Mouse (Mus musculus) right cerebral cortex, postnatal 36 days (tissue): ENCODE data around the gene Fam160a2.
"Not testable (repeated sequence)": the region's sequence is repeated elsewhere in the genome, so short reads cannot be mapped to it uniquely, and the experiment has no call there.

Source experiments
- DNase-seq, 2 experiments: peaks; one replicate each; pipeline ENCODE4 v3.0.0; 2022; ENCODE audit warnings: low spot score in 2 of 2, mixed read lengths in 1 of 2

Fam160a2 gene

DNA sequence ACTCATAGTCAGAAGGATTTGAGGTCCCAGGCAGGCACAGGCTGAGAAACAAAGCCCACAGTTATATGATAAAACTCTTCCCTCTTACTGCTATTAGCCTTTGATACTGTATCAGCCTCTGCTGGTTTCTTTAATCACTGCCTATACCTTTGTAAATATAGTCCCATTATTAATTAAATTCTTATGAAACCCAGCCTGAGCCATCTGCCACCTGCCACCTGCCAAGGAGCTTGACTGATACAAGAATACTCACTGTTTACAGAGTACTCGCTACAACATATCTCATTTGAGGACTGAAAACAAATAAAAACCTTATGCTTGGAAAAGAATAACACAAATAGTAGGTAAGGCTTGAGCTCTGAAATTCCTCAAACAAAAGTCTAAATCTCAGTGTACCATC is 5.2 kb downstream of the Fam160a2 start:
- DNase-seq = no peak

DNA sequence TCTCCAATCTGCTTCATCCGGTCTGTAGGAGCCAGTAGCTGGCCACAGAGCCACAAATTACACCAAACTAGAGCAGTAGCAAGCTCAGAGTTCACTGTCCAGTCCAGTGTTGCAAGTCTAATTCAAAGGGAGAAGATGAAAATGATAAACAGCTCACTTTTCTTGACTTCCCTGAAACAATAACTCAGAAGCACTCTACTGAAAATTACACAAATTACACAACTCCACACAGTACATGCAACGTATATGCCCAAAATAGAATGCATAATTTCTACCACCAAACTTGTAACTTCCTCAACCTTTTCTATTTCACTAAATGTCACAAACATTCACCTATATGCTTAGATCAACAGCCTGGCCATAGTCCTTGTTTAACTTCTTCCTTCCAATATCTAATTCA is 9.6 kb downstream of the Fam160a2 start:
- no peak for DNase-seq

DNA sequence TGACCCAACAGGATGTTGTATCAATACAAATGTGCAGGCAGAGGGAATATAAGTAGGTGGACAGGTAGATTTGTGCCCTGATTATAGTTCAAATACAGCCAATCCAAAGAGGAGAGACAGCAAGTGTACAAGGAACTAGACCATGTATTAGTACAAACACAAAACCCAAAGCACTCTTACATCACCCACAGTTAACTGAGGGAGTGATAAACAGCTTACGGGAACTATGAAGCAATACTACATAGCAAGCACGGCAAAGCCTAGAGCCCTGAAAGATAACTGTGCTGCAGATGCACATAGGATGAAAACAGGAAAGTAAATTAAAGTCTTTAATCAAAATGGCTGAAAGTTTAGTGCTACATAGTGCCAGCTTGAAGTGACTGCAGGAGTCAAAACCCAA is 12.2 kb downstream of the Fam160a2 start:
- DNase-seq = no peak

DNA sequence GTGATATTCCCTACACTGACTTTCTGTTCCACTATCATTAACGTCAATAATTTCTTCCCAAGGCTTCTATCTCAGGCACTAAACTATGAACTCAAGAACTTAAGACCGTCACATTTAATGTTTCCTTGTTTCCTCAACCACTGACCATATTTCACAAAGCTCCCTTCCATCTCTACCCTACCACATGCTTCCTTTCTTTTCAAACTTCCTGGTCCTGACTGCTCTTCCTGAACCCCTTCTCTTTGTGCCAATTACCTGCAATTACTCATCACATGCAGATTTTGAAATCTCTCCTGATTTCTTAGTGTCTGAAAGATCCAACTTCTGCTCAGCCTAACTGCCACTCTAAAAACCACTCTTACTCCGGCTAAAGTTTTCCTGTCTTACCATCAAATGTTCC is 19.5 kb downstream of the Fam160a2 start:
- DNase-seq = no peak

DNA sequence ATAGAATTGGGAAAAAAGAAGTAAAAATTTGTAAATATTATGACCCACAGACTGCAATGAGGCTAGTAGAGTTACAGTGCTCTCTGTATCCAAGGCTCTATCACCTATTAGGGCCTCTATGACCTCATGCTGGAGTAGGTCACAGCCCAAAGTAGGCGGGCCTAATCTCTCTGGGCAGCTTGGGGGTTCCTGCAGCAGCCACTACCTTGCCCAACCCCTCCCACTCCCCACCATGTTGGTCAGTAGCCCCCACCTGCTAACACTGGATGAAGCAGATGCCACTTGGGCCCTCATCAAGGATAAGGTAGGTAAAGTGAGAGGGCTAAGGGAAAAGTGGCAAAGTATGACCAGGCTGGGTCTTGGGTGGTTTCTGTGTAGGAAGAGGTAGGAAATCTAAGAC is 25.0 kb downstream of the Fam160a2 start, which contains the start of gene Gm5901:
Gm5901 (plus strand) TSS at position 173 of the 400 bp plus-strand sequence.
- no peak for DNase-seq

DNA sequence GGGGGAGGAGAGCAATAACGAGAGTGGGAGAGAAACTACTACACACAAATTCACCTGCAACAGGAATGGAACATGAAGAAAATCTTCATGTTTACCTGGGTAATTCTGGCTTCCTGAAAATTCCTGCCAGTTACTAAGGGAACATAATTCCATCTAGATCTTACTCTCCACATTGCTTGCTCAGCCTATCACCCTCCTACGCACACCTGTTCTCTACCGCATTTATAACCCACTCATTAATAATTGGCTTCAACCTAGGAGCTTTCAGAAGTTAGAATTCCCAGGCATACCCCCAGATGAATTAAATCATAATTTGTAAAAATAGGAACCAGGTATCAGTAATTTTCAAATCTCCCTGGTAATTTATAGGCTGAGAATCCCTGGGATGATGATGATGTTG is 25.9 kb downstream of the Fam160a2 start:
- DNase-seq = no peak

DNA sequence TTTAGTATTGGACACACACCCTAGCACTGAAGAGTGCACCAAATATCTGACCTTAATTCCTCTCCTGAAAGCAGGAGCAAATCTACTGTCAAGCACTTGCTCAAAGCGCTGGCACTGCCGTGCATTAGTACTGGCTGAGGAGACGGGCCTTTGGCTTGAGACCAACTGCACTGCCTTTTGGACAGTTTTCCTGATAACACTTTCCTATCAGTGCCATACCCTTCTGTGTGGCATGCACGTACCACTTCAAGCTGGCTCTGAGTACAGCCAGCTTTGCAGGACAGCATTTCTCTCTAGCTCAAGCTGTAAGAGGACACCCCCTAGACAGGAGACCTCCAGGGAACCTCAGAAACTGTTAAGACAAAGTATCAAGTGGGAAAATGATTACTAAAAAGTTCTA is 26.3 kb downstream of the Fam160a2 start:
- DNase-seq = no peak

DNA sequence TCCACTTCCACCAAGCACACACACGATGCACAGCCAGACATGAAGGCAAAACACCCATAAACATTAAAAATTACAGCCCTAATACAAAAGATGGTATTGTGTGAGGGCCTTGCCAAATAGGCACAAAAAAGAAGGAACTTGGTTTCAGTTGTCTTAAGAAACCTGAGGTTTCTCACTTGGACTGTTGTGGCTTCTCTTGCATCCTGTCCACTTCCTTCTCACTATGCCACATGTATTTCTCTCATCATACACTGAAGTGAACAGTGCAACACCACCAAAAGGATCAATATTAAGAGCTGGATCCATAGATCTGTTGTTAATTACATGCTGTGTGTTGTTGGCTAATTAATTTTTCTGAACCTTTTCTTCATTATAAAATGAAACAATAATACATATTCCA is 26.9 kb downstream of the Fam160a2 start:
- DNase-seq = no peak

DNA sequence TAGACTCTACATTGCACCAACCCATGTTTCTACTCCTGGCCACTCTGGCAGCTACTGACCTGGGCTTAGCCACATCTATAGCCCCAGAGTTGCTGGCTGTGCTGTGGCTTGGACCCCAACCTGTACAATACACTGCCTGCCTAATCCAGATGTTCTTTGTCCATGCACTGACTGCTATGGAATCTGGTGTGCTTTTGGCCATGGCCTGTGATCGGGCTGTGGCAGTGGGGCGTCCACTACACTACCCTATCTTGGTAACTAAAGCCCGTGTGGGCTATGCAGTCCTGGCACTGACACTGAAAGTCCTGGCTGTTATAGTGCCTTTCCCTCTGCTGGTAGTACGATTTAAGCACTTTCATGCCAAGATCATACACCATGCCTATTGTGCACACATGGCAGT is 31.3 kb downstream of the Fam160a2 start:
- DNase-seq = no peak

DNA sequence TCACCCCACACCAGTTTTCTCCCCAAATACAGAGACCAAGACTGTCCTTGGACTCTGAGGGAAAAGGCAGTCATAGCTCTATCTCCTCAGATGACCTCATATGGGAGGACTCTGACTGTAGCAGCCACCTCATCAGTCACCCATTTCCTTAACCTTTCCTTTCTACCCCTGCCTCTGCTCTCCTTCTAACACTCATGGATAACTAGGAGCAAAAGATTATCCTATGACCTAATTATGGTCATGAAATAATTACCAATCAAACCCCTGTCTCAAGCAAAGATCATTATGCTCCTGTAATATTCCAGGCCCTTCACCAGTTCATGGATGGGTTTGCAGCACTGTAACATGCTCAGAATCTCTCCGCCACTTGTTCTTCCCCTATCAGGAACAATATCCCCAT is 31.9 kb downstream of the Fam160a2 start, which contains the start of gene Olfr692:
Olfr692 (plus strand) TSS at position 301 of the 400 bp plus-strand sequence.
- no peak for DNase-seq

DNA sequence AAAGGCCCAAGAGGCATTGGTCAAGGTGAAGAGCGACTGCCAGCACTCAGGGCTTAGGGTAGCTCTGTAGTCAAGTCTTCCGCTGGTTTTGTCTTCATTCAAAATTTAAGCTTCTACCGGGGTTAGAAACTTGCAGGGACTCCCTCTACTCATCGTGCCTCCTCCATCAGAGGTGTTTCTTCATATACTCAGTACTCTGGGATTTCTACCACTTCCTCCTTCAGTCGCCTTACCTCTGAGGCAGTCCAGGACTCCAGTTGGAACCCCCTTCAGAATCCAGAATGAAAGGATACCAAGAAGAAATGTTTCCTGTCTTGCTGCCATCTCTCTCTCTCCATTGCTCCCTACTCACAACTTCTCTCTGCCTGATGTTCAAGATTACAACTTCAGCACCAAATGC is 32.6 kb downstream of the Fam160a2 start:
- DNase-seq = no peak

DNA sequence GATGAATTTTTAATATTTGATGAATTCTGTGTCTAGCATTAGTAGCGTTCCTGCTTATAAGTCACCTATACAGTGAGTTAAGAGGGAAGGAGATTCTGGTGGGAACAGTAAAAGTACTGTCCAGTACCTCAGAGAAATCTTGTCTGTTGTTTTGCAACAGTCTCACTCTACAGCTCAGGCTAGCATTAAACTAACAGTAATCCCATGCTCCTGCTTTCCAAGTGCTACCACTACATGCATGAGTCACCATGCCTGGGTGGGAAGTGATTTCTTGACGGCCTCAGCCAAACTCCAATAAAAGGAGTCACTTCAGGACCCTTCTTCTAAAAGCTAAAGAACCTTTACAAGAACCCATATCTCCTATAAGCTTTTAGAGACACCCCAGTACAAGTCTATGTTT is 38.1 kb downstream of the Fam160a2 start:
- no peak for DNase-seq

DNA sequence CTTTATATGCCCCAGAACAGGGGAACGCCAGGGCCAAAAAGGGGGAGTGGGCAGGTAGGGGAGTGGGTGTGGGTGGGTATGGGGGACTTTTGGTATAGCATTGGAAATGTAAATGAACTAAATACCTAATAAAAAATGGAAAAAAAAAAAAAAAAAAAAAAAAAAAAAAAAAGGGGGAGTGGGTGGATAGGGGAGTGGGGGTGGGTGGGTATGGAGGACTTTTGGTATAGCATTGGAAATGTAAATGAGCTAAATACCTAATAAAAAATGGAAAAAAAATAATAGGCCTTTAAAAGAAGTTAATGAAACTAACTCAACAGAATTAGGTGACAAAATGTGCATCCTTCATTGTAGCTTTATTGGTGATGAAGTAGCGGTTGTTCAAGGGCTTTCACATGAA is 43.4 kb downstream of the Fam160a2 start:
- not testable (repeated sequence) for DNase-seq

DNA sequence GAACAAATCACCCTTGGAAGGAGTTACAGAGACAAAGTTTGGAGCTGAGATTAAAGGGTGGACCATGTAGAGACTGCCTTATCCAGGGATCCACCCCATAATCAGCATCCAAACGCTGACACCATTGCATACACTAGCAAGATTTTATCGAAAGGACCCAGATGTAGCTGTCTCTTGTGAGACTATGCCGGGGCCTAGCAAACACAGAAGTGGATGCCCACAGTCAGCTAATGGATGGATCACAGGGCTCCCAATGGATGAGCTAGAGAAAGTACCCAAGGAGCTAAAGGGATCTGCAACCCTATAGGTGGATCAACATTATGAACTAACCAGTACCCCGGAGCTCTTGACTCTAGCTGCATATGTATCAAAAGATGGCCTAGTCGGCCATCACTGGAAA is 43.8 kb downstream of the Fam160a2 start:
- not testable (repeated sequence) for DNase-seq

DNA sequence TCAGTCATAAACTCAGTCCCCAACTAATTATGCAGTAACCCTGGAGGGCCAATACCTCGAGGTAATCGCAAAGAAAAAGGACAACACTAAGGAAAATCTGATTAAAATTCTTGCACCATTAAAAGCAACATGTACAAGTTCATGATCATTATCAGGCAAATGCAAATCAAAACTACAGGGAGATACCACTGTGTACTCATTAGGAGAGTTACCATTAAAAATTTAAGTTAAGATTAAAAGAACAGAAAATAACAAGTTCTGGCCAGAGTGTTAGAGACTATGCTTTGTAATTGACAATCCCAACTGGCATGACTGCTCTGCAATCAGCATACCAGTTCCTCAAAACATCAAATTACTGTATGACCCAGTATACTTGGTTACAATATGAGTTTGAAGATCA is 57.1 kb downstream of the Fam160a2 start:
- no peak for DNase-seq

DNA sequence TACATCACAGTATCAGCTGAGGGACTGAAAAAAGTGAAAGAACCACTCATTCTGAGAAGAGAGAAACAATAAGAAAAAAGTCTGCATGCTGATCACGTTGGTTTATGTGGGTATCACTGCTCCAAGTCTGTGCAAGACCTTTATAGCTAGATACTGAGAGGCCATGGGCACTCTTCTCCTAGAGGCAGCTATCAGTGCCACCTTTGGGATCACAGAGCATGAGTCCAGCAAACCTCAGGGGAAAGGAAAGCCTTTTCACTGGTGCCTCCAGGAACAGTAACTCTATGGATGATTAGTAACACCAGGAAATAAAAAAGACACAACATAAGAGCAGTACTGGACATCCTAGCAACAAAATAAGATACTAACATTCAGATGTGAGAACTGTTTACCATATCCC is 57.7 kb downstream of the Fam160a2 start, which contains the start of gene Olfr691:
Olfr691 (minus strand) TSS at position 101 of the 400 bp plus-strand sequence.
- no peak for DNase-seq

DNA sequence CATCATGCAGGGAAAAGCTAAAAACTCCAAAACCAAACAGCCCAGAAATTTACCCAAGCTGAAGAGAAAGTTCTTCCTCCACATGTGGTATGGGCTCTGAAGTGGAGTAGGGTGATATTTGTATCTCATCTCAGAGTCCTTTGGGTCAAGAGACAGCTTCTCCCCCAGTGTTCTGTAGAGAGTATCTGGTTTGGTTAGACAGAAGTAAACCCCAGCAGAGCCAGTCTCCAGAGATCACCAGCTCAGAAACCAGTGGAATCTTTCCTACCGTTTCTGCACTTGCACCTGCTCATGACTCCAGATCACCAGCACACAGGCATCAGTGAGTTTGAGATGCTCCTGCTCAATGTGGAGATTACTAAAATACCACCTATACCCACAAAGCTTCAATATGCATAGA is 65.8 kb downstream of the Fam160a2 start, which contains the start of gene Olfr690:
Olfr690 (minus strand) TSS at position 101 of the 400 bp plus-strand sequence.
- no peak for DNase-seq

DNA sequence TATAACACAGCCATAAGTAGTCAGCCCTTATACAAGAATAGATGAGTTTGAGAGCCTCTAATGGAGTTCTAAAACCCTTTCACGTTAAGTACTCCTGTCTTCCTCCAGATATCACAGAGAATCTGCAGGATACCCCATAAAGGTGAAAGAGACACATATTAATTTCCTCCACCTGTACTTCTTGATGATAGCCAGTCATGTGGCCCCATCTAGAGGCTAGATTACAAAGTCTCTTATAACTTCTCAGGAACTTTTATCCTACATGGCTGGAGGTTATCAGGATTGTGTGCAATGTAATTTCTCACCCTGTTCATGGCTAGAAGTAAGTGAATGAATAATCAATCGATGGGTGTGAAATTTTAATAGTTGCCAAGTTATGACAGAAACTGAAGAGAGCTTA is 74.6 kb downstream of the Fam160a2 start:
- DNase-seq = no peak
